Mouse (Mus musculus) cortical plate, adult 2 months (tissue): ENCODE data around the gene Rps6ka2.

Source experiments
- CTCF ChIP-seq: fragments of 200-500 bp; IDR thresholded peaks from 2 replicates; pipeline ENCODE4 v1.5.1; 2011; ENCODE audit warnings: mild to moderate bottlenecking, control low read depth, low read length; ENCODE audit not compliant: insufficient read depth; ENCODE audit errors: extremely low read depth
- POLR2A ChIP-seq: fragments of 200-500 bp; IDR thresholded peaks from 2 replicates; pipeline ENCODE4 v1.6.1; 2011; ENCODE audit warnings: mild to moderate bottlenecking, low read length, control low read depth; ENCODE audit not compliant: insufficient read depth; ENCODE audit errors: extremely low read depth

- no peak for TF ChIP-seq CTCF
- TF ChIP-seq POLR2A = no peak
These were observed 92.1 kb downstream of the Rps6ka2 start for GRCm38 (mm10) chr17:7262056-7262455.
